Mouse (Mus musculus): ENCODE results near the gene Aph1b.

DNA sequence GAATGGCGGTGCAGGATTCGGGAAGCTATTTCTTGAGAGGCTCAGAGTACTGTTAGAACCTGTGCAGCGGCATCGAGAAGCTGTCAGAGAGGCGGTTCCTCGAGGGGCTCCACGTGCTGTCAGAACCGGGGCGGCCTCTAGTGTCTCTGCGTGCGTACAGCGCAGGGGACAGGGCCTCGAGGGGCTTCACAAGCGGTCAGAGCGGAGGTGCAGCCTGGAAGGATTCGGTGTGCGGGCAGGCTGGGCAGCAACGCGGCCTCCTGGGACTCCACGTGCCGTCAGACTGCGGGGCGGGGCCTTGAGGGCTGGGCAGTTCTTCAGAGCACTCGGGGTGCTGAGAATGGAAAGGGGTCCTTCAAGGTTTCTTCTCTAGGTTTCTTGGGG lies 39.8 kb upstream of the Aph1b start:
- TF ChIP-seq POLR2A (IDR thresholded peaks at IDR 0.05; ENCODE audit: low read depth, low read length) (no peak), CTCF (IDR thresholded peaks at IDR 0.05; ENCODE audit: borderline replicate concordance, insufficient read depth, low read length) (no peak)
